Mouse (Mus musculus) G1E (cell line): ENCODE measurements at regions not wholly inside any gene's neighbourhood (a gene's known extent, or its start where the extent isn't known, plus 50 kb on each side); places are given as distances from the start of the nearest gene placed in this dataset.

Source experiments
- ATAC-seq: 2 replicates; pipeline ENCODE4 v1.8.0; 2016; ENCODE audit warnings: mild to moderate bottlenecking; ENCODE audit not compliant: insufficient number of reproducible peaks, poor library complexity, low FRiP score, severe bottlenecking; ENCODE audit errors: extremely low read depth
- DNase-seq: peaks from one replicate; pipeline ENCODE4 v3.0.0; 2012; ENCODE audit warnings: low spot score
- H3K27me3 ChIP-seq: 2 replicates; pipeline ENCODE4 v1.6.1; 2012; ENCODE audit warnings: mild to moderate bottlenecking, low read length, inconsistent platforms; ENCODE audit not compliant: insufficient read depth
- H3K36me3 ChIP-seq: replicated peaks from 2 replicates; pipeline ENCODE3; 2012; ENCODE audit warnings: mild to moderate bottlenecking, inconsistent platforms
- H3K4me1 ChIP-seq: 2 replicates; pipeline ENCODE4 v1.6.1; 2012; ENCODE audit warnings: low read depth, low read length, inconsistent platforms, mixed read lengths; ENCODE audit not compliant: insufficient read depth
- H3K4me3 ChIP-seq: 2 replicates; pipeline ENCODE4 v1.5.1; 2012; ENCODE audit warnings: low read depth, mild to moderate bottlenecking, inconsistent platforms, low read length, moderate library complexity, mixed read lengths
- H3K9me3 ChIP-seq: replicated peaks from 2 replicates; pipeline ENCODE4 v1.6.1; 2012; ENCODE audit warnings: inconsistent platforms
- CTCF ChIP-seq: IDR thresholded peaks from 2 replicates; pipeline ENCODE4 v1.5.1; 2012; ENCODE audit warnings: low read depth, low read length, inconsistent platforms, mixed read lengths
- GATA1 ChIP-seq: IDR thresholded peaks from 2 replicates; pipeline ENCODE4 v1.6.1; 2012; ENCODE audit warnings: borderline replicate concordance, low read length, inconsistent platforms, mixed read lengths
- GATA2 ChIP-seq: IDR thresholded peaks from 2 replicates; pipeline ENCODE4 v1.6.1; 2012; ENCODE audit warnings: low read depth, low read length, inconsistent platforms, borderline replicate concordance
- POLR2AphosphoS5 ChIP-seq: IDR thresholded peaks from 2 replicates; pipeline ENCODE4 v1.6.1; 2012; ENCODE audit warnings: low read depth, low read length, inconsistent platforms; ENCODE audit not compliant: insufficient replicate concordance
- TAL1 ChIP-seq: conservative IDR thresholded peaks from 2 replicates; pipeline ENCODE4 v1.6.1; 2012; ENCODE audit warnings: low read depth, low read length, inconsistent platforms, mixed read lengths

DNA sequence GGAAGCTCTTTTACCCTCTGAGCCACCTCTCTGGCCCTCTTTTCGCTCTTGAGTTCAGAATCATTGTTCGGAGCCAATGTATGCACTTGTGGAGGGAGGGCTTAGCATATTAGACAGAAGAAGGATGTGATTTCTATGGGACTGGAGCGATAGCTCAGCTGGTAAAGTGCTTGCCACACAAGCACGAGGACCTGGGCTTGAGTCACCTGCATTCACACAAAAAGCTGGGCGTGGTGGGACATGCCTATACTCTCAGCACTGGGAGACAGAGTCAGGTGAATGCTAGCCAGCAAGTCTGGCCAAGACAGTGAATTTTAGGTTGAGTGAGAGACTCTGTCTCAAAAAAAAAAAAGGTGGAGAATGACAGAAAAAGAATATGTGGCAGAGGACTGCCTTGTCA lies 144.7 kb downstream of the Ppp4r2 start:
- Histone ChIP-seq H3K4me1 (no peaks in the 10 kb centered on the region), H3K27me3 (no peaks in the 10 kb centered on the region), H3K36me3 (no peaks in the 10 kb centered on the region), H3K9me3 (peaks cover 50% of the 10 kb centered on the region), H3K4me3 (no peak overlapping the region)
- ATAC-seq (no peak), DNase-seq (no peak)
- TF ChIP-seq GATA2 (no peak), CTCF (no peak), TAL1 (no peak), POLR2AphosphoS5 (no peak), GATA1 (no peak)

DNA sequence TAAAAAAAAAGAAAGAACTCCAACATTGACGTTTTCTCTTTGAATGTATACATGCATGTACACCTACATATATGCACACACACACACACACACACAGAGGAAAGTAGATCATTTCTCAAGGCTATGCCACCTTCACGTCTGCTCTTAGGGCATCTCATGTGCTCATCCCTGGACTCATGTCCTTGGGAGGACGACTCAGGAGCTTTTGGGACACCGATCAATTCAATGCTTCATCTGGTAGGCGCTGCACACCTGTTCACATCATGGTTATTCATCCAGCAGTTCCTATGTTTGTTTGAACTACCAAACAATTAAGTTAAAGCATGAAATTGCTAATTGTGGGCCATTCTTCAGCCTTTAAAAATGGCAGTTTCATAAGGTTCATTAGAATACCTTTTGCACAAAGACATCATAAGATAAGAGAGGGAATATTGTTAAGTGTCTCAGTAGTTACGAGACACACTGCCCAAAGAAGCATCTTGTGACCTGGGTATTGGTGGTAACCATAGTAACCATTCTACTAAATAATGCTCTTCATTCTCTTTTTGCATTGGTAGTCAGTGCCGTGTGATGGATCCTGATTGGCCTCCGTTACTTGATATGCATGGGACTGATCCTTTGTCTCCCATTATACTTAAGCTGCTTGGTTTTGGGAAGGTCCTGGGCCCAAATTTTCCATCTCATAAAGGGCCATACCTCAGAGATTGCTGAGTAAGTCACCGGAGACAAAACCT lies 145.5 kb downstream of the Ppp4r2 start:
- no peaks in the 10 kb centered on the region for H3K36me3 ChIP-seq
- ATAC-seq (no peak), DNase-seq (no peak)
- H3K9me3 ChIP-seq = peaks cover 45% of the 10 kb centered on the region
- no peaks in the 10 kb centered on the region for H3K4me1 ChIP-seq
- H3K27me3 ChIP-seq = no peaks in the 10 kb centered on the region
- no peak for TF ChIP-seq CTCF
- no peak for TF ChIP-seq GATA2
- no peak for TF ChIP-seq POLR2AphosphoS5
- no peak for TF ChIP-seq GATA1
- TF ChIP-seq TAL1 = no peak
- no peak overlapping the region for H3K4me3 ChIP-seq

DNA sequence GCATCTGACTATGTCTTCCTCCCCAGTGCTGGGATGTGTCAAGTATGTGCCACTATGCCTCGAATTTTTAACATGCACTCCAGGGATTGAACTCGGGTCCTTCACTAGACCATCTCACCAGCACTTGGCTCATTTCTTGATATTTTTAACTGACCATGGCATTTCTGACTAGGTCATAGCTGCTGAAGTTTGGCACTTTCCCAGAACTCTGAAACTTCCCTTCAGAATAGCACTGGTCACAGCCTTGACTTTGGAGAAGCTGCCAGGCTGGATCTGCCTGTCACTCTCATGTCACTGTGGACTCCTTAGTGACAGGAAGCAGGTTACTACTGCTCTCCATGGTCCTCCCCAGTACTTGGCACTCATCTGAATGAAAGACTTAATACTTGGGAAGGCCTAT lies 146.7 kb downstream of the Ppp4r2 start:
- Histone ChIP-seq H3K4me1 (no peaks in the 10 kb centered on the region), H3K27me3 (no peaks in the 10 kb centered on the region), H3K9me3 (peaks cover 47% of the 10 kb centered on the region), H3K4me3 (no peak overlapping the region), H3K36me3 (no peaks in the 10 kb centered on the region)
- no peak for TF ChIP-seq CTCF
- TF ChIP-seq POLR2AphosphoS5 = no peak
- TF ChIP-seq GATA1 = no peak
- no peak for TF ChIP-seq GATA2
- no peak for TF ChIP-seq TAL1
- ATAC-seq = no peak
- no peak for DNase-seq

DNA sequence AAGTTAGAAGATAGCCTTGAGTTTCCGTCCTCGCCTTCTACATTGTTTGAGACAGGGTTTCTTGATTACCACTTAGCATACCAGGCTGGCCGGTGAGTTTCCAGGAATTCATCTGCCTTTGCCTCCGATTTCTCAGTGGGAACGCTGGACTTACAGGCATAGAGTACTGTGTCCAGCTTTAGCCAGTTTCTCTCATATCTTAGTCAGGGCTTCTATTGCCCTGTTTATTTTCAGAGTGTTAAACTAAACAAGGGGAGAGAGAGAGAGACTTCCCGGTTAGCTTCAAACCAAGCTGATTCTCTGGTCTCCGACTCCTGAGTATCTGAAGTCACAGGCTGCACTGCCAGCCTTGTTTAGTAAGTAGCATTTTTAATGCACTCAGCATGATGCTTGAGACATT lies 151.4 kb downstream of the Ppp4r2 start:
- TF ChIP-seq TAL1 (no peak), CTCF (no peak), POLR2AphosphoS5 (no peak), GATA2 (no peak), GATA1 (no peak)
- H3K4me1 ChIP-seq = no peaks in the 10 kb centered on the region
- no peak for DNase-seq
- no peak overlapping the region for H3K4me3 ChIP-seq
- ATAC-seq = no peak
- peaks cover 42% of the 10 kb centered on the region for H3K9me3 ChIP-seq
- H3K36me3 ChIP-seq = no peaks in the 10 kb centered on the region
- H3K27me3 ChIP-seq = no peaks in the 10 kb centered on the region

DNA sequence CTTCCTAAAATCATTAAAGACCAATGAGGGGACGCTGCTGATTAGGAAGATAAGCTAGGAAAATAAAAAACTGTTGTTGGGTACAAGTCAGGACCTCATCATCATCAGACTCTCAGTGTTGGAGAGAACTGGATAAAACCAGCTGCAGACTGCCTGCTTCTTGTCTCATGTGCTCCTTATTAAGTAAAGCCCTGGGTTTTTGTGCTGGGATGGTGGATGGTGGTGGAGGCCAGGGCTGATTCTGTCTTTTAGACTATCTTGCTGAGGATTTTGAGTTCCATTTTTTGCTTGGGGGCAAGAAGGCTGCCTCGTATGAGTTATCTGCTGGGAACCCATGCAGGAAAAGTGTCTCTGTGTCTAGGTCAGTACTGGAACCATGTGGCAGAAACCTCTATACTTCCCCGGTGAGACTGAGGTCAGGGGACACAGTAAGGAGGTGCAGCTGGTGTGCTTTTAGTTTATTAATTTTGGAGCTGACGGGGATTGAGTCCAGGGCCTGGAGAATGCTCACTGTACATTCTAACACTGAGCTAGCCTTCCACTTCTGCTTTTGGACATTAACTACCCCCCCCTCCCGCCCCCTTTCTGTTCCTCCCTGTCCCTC lies 152.0 kb downstream of the Ppp4r2 start:
- TF ChIP-seq POLR2AphosphoS5 (no peak), TAL1 (no peak), CTCF (no peak), GATA1 (no peak), GATA2 (no peak)
- Histone ChIP-seq H3K27me3 (no peaks in the 10 kb centered on the region), H3K4me3 (no peak overlapping the region), H3K4me1 (no peaks in the 10 kb centered on the region), H3K9me3 (peaks cover 44% of the 10 kb centered on the region), H3K36me3 (no peaks in the 10 kb centered on the region)
- DNase-seq (no peak), ATAC-seq (no peak)

DNA sequence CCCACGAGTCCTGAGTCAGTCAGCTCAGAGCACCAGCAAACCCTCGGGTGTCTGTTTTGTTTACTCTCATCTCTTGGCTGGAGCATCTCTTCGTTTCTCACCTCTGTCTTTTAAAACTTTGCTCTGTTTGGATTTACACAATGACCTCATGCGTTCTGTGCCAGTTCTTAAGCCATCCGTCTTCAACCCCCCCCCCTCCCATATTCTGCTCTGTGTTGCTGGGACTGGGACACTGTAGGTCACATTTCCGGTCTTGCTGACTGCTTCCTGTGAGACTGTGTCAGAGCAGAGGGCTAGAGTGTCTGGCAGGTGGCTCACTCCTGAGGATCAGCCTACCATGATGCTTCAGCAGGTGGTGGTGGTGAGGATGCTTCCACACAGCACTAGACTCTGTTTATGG lies 155.1 kb downstream of the Ppp4r2 start:
- DNase-seq (no peak), ATAC-seq (no peak)
- Histone ChIP-seq H3K27me3 (no peaks in the 10 kb centered on the region), H3K36me3 (no peaks in the 10 kb centered on the region), H3K4me1 (no peaks in the 10 kb centered on the region), H3K9me3 (peaks cover 63% of the 10 kb centered on the region), H3K4me3 (no peak overlapping the region)
- TF ChIP-seq GATA2 (no peak), GATA1 (no peak), POLR2AphosphoS5 (no peak), TAL1 (no peak), CTCF (no peak)
